Mouse (Mus musculus) MEL (cell line): Measurements from ENCODE around the gene Dnaic1. TPM values are rescaled to one million over a fixed set of nuclear protein-coding genes. Genes with fewer than 3 reads are reported as not detected.
A peak's percentile ranks its signal among the peaks of the same experiment; 100 is the strongest.

Experiments used
- DNase-seq: peaks from one replicate; pipeline ENCODE4 v3.0.0; 2011; ENCODE audit warnings: low read depth, low spot score
- H3K27ac ChIP-seq: 2 replicates; pipeline ENCODE4 v1.5.1; 2012; ENCODE audit warnings: low read depth, mild to moderate bottlenecking, control low read depth, low read length, moderate library complexity; ENCODE audit not compliant: control insufficient read depth
- H3K27me3 ChIP-seq, 2 experiments: fragments of 150-350 bp in 1 of 2; sonication (generic) in 1 of 2; 2 replicates each; pipeline ENCODE4 v1.6.1; 2012; ENCODE audit warnings: low read length in 2 of 2, mild to moderate bottlenecking in 2 of 2, improper control_type of control experiment in 1 of 2, moderate library complexity in 1 of 2; ENCODE audit not compliant: insufficient read depth in 2 of 2, control insufficient read depth in 1 of 2
- H3K36me3 ChIP-seq, 2 experiments: 2 replicates each; pipeline ENCODE4 v1.6.1; 2012 to 2014; ENCODE audit warnings: low read length in 2 of 2, improper control_type of control experiment in 1 of 2, inconsistent platforms in 1 of 2, mild to moderate bottlenecking in 1 of 2; ENCODE audit not compliant: insufficient read depth in 2 of 2, control insufficient read depth in 1 of 2
- H3K4me1 ChIP-seq, 2 experiments: fragments of 150-350 bp in 1 of 2; sonication (generic) in 1 of 2; 2 replicates each; pipeline ENCODE4 v1.6.1; 2012; ENCODE audit warnings: low read length in 2 of 2, improper control_type of control experiment in 1 of 2, mild to moderate bottlenecking in 1 of 2; ENCODE audit not compliant: insufficient read depth in 2 of 2, control insufficient read depth in 1 of 2
- H3K4me3 ChIP-seq, 2 experiments: fragments of 150-350 bp in 1 of 2; sonication (generic) in 1 of 2; 2 replicates each; pipeline ENCODE4 v1.5.1; 2012; ENCODE audit warnings: low read depth in 2 of 2, low read length in 2 of 2, mild to moderate bottlenecking in 2 of 2, moderate library complexity in 2 of 2, control low read depth in 1 of 2, improper control_type of control experiment in 1 of 2; ENCODE audit not compliant: control insufficient read depth in 1 of 2, insufficient read depth in 1 of 2
- H3K79me2 ChIP-seq: 2 replicates; pipeline ENCODE4 v1.6.1; 2012; ENCODE audit warnings: mild to moderate bottlenecking, low read length, moderate library complexity; ENCODE audit not compliant: control insufficient read depth, poor library complexity, insufficient read depth
- H3K9ac ChIP-seq: 2 replicates; pipeline ENCODE4 v1.6.1; 2012; ENCODE audit warnings: low read depth, mild to moderate bottlenecking, control low read depth, low read length, moderate library complexity; ENCODE audit not compliant: control insufficient read depth, poor library complexity, severe bottlenecking
- H3K9me3 ChIP-seq: fragments of 150-350 bp; sonication (generic); replicated peaks from 2 replicates; pipeline ENCODE4 v1.6.1; 2012; ENCODE audit warnings: mild to moderate bottlenecking, low read length, improper control_type of control experiment, moderate library complexity; ENCODE audit not compliant: insufficient read depth
- CTCF ChIP-seq, 3 experiments: IDR thresholded peaks in 2 of 3; conservative IDR thresholded peaks in 1 of 3; 2 replicates each; pipeline ENCODE4 v1.5.1; 2011 to 2012; ENCODE audit warnings: low read length in 3 of 3, low read depth in 2 of 3, mild to moderate bottlenecking in 2 of 3, improper control_type of control experiment in 1 of 3, inconsistent platforms in 1 of 3, mixed read lengths in 1 of 3, moderate library complexity in 1 of 3; ENCODE audit not compliant: control insufficient read depth in 1 of 3, insufficient read depth in 1 of 3, poor library complexity in 1 of 3, severe bottlenecking in 1 of 3
- ELF1 ChIP-seq: IDR thresholded peaks from 2 replicates; pipeline ENCODE4 v1.6.1; 2014; ENCODE audit warnings: low read depth, mild to moderate bottlenecking, inconsistent platforms, low read length, improper control_type of control experiment, moderate library complexity
- EP300 ChIP-seq, 2 experiments: IDR thresholded peaks; 2 replicates each; pipeline ENCODE4 v1.6.1; 2011; ENCODE audit warnings: improper control_type of control experiment in 2 of 2, low read length in 2 of 2, low read depth in 1 of 2, mild to moderate bottlenecking in 1 of 2
- GATA1 ChIP-seq: IDR thresholded peaks from 2 replicates; pipeline ENCODE4 v1.6.1; 2011; ENCODE audit warnings: low read depth, low read length, improper control_type of control experiment
- MXI1 ChIP-seq: IDR thresholded peaks from 2 replicates; pipeline ENCODE4 v1.6.1; 2011; ENCODE audit warnings: mild to moderate bottlenecking, low read depth, low read length, improper control_type of control experiment
- MYC ChIP-seq: IDR thresholded peaks from 2 replicates; pipeline ENCODE4 v1.6.1; 2011; ENCODE audit warnings: low read depth, mild to moderate bottlenecking, low read length, improper control_type of control experiment, moderate library complexity
- RAD21 ChIP-seq: IDR thresholded peaks from 2 replicates; pipeline ENCODE4 v1.6.1; 2011; ENCODE audit warnings: mild to moderate bottlenecking, low read depth, low read length, improper control_type of control experiment
- SIN3A ChIP-seq: IDR thresholded peaks from 2 replicates; pipeline ENCODE4 v1.6.1; 2012; ENCODE audit warnings: low read length, improper control_type of control experiment, inconsistent platforms
- SMC3 ChIP-seq: IDR thresholded peaks from 2 replicates; pipeline ENCODE4 v1.6.1; 2011; ENCODE audit warnings: low read depth, low read length, improper control_type of control experiment
- USF1 ChIP-seq: IDR thresholded peaks from 2 replicates; pipeline ENCODE4 v1.6.1; 2014; ENCODE audit warnings: low read depth, mild to moderate bottlenecking, inconsistent platforms, low read length, improper control_type of control experiment, moderate library complexity
- ZNF384 ChIP-seq: IDR thresholded peaks from 2 replicates; pipeline ENCODE4 v1.6.1; 2012; ENCODE audit warnings: low read depth, mild to moderate bottlenecking, inconsistent platforms, low read length, improper control_type of control experiment
- polyA plus RNA-seq, 2 experiments: library from polyadenylated mRNA; stranded (reverse) in 1 of 2; unstranded in 1 of 2; fragments of >175 nt in 1 of 2; fragments of >200 nt in 1 of 2; gene quantifications; 2 replicates each; pipeline versions ENCODE4 v1.2.1 to v1.2.4; 2012; ENCODE audit warnings: low replicate concordance in 2 of 2, low read depth in 1 of 2; ENCODE audit not compliant: insufficient read length in 2 of 2, insufficient read depth in 1 of 2, missing spikeins in 1 of 2
- total RNA-seq: library from RNA; depleted of rRNA; stranded (reverse); fragments of 300-350 nt; gene quantifications from 2 replicates; pipeline ENCODE4 v1.2.3, GENCODE M21; 2012

Dnaic1 gene
- total and polyA plus RNA-seq, 3 experiments, result not detected

- DNase-seq, result no peak
- no peak overlapping the region for H3K27ac ChIP-seq
- H3K27me3 ChIP-seq, result no peaks in the 10 kb centered on the region; a peak in 1 of 4 replicates
Observed at GRCm38 (mm10) chr4:41604476-41605396, 35.2 kb downstream of the Dnaic1 start.

GRCm38 (mm10) chr4:41606784-41607183 is 37.2 kb downstream of the Dnaic1 start:
- Histone ChIP-seq H3K4me3 (no peak overlapping the region), H3K27ac (no peak overlapping the region), H3K36me3 (no peaks in the 10 kb centered on the region), H3K4me1 (0 out of 4 replicates have a peak, but pooled peaks cover 0 to 3% of the 10 kb centered on the region in 2 experiments), H3K79me2 (no peaks in the 10 kb centered on the region), H3K27me3 (no peaks in the 10 kb centered on the region), H3K9ac (no peak overlapping the region), H3K9me3 (no peaks in the 10 kb centered on the region)
- peak; percentile 80 for TF ChIP-seq SIN3A
- peak in 1 of 2 experiments; percentile 35; a peak in 2 of 4 replicates for TF ChIP-seq EP300 (IDR thresholded peaks at IDR 0.05; ENCODE audit: low read depth in 1 of 2, low read length in 2 of 2)
- TF ChIP-seq USF1, result no peak
- 0 out of 2 replicates have a peak, but pooled peaks have one; percentile 34 for TF ChIP-seq ELF1
- DNase-seq, result peak; percentile 84

More at GRCm38 (mm10) chr4:41604476-41605396, 35.2 kb downstream of the Dnaic1 start:
- Histone ChIP-seq H3K4me3 (no peak overlapping the region), H3K79me2 (no peaks in the 10 kb centered on the region), H3K4me1 (0 out of 4 replicates have a peak, but pooled peaks cover 0 to 3% of the 10 kb centered on the region in 2 experiments)
- TF ChIP-seq MYC, result no peak
- TF ChIP-seq ZNF384, result no peak
- 0 out of 2 replicates have a peak, but pooled peaks have one; percentile 7 for TF ChIP-seq RAD21
- peak in 1 of 3 experiments; percentile 16; a peak in 2 of 6 replicates for TF ChIP-seq CTCF (IDR thresholded peaks at IDR 0.05 in 2 of 3, conservative IDR thresholded peaks at IDR 0.05 in 1 of 3; ENCODE audit: control insufficient read depth in 1 of 3, insufficient read depth in 1 of 3, low read depth in 2 of 3, low read length in 3 of 3, poor library complexity in 1 of 3, severe bottlenecking in 1 of 3)
- TF ChIP-seq SMC3, result 0 out of 2 replicates have a peak, but pooled peaks have one; percentile 9
- TF ChIP-seq, all 39 proteins: peak for 3
- Histone ChIP-seq H3K9ac (no peak overlapping the region), H3K36me3 (no peaks in the 10 kb centered on the region), H3K9me3 (no peaks in the 10 kb centered on the region)

GRCm38 (mm10) chr4:41609681-41610593 is 40.4 kb downstream of the Dnaic1 start:
- peak; percentile 9 for DNase-seq
- H3K79me2 ChIP-seq, result no peaks in the 10 kb centered on the region
- H3K27ac ChIP-seq, result no peak overlapping the region
- H3K9ac ChIP-seq, result no peak overlapping the region
- no peak overlapping the region for H3K4me3 ChIP-seq
- H3K4me1 ChIP-seq, result no peaks in the 10 kb centered on the region
- TF ChIP-seq GATA1 (no peak), MXI1 (no peak), CTCF (IDR thresholded peaks at IDR 0.05 in 2 of 3, conservative IDR thresholded peaks at IDR 0.05 in 1 of 3; ENCODE audit: control insufficient read depth in 1 of 3, insufficient read depth in 1 of 3, low read depth in 2 of 3, low read length in 3 of 3, poor library complexity in 1 of 3, severe bottlenecking in 1 of 3) (peak in 2 of 3 experiments; percentile 15 to 29; a peak in 2 of 6 replicates)
- peaks cover 2 to 3% of the 10 kb centered on the region in 2 experiments; a peak in 1 of 4 replicates for H3K27me3 ChIP-seq
- no peaks in the 10 kb centered on the region for H3K36me3 ChIP-seq
- H3K9me3 ChIP-seq, result no peaks in the 10 kb centered on the region
